ENCODE assay signal across 8 mouse cellular contexts in genomic region chr11:49847071-49847810, GRCm38 (mm10). TPM values are rescaled to one million over a fixed set of nuclear protein-coding genes. Genes with fewer than 3 reads are reported as not detected.
A peak's percentile ranks its signal among the peaks of the same experiment; 100 is the strongest.
DNase-seq lines count a peak whose midpoint lies in the region; ATAC-seq and TF ChIP-seq lines count a peak whose summit lies in the region.

No protein-coding gene starts in this region.

- peak overlapping the region; percentile 97 for H3K4me3 ChIP-seq in heart, adult 2 months
- H3K4me3 ChIP-seq in E14TG2a.4 (replicated peaks; ENCODE audit: low read length): peak overlapping the region; percentile 96
- H3K4me3 ChIP-seq in hindbrain, embryonic 14.5 days (replicated peaks; ENCODE audit: low read length): peak overlapping the region; percentile 58
- peak overlapping the region; percentile 90 for H3K4me3 ChIP-seq in liver, embryonic 15.5 days (replicated peaks)
- peak overlapping the region; percentile 91 for H3K4me3 ChIP-seq in neural tube, embryonic 12.5 days

- no peaks in the 10 kb centered on the region for H3K27me3 ChIP-seq in heart, adult 2 months (ENCODE audit: control insufficient read depth, insufficient read depth, low read length)
- H3K27me3 ChIP-seq in E14TG2a.4 (ENCODE audit: insufficient read depth, low read length): no peaks in the 10 kb centered on the region
- H3K27me3 ChIP-seq in hindbrain, embryonic 14.5 days (ENCODE audit: control insufficient read depth, insufficient read depth, low read length): no peaks in the 10 kb centered on the region
- H3K27me3 ChIP-seq in liver, embryonic 15.5 days: no peaks in the 10 kb centered on the region
- H3K27me3 ChIP-seq in neural tube, embryonic 12.5 days (replicated peaks): no peaks in the 10 kb centered on the region

- no peak for TF ChIP-seq EP300 in heart, adult 2 months (IDR thresholded peaks at IDR 0.05; ENCODE audit: insufficient read depth, low read depth, low read length)

- peak in 1 of 2 experiments; percentile 22 for DNase-seq in heart, adult 2 months
- no peak for DNase-seq in heart, postnatal 4 days
- DNase-seq in embryo, embryonic 11 days: peak; percentile 54
- DNase-seq in hindbrain, embryonic 14.5 days (ENCODE audit: low spot score): peak; percentile 36
- DNase-seq in gastrocnemius, postnatal 36 days: no peak

- TF ChIP-seq CTCF in heart, adult 2 months (IDR thresholded peaks at IDR 0.05): no peak
- TF ChIP-seq CTCF in E14TG2a.4 (conservative IDR thresholded peaks at IDR 0.05; ENCODE audit: low read length): no peak

- peaks cover 4% of the 10 kb centered on the region for H3K79me2 ChIP-seq in heart, adult 2 months (replicated peaks; ENCODE audit: control insufficient read depth, insufficient read depth, low read length)

- no peaks in the 10 kb centered on the region for H3K9me3 ChIP-seq in E14TG2a.4 (ENCODE audit: low read length)
- H3K9me3 ChIP-seq in hindbrain, embryonic 14.5 days (ENCODE audit: control insufficient read depth, low read length): no peaks in the 10 kb centered on the region
- no peaks in the 10 kb centered on the region for H3K9me3 ChIP-seq in liver, embryonic 15.5 days (replicated peaks)
- H3K9me3 ChIP-seq in neural tube, embryonic 12.5 days: no peaks in the 10 kb centered on the region

- peak overlapping the region; percentile 67 for H3K4me2 ChIP-seq in hindbrain, embryonic 14.5 days (replicated peaks)
- peak overlapping the region; percentile 97 for H3K4me2 ChIP-seq in liver, embryonic 15.5 days
- H3K4me2 ChIP-seq in neural tube, embryonic 12.5 days (replicated peaks): peak overlapping the region; percentile 80

- no peaks in the 10 kb centered on the region; the same call in 1 of the 2 replicates for H3K36me3 ChIP-seq in heart, adult 2 months (ENCODE audit: control insufficient read depth, insufficient read depth, low read length)
- peaks cover 15% of the 10 kb centered on the region for H3K36me3 ChIP-seq in E14TG2a.4 (ENCODE audit: insufficient read depth, low read length)
- H3K36me3 ChIP-seq in hindbrain, embryonic 14.5 days (replicated peaks; ENCODE audit: control insufficient read depth, insufficient read depth): peaks cover 11% of the 10 kb centered on the region; the same call in 1 of the 2 replicates
- peaks cover 8% of the 10 kb centered on the region; the same call in 1 of the 2 replicates for H3K36me3 ChIP-seq in liver, embryonic 15.5 days (replicated peaks)
- H3K36me3 ChIP-seq in neural tube, embryonic 12.5 days: peaks cover 3% of the 10 kb centered on the region; the same call in 1 of the 2 replicates

- TF ChIP-seq POLR2A in heart, adult 2 months (IDR thresholded peaks at IDR 0.05; ENCODE audit: insufficient read depth, low read depth, low read length): no peak

- 6% methylated on average over 29 of the region's 29 CpGs for whole genome bisulfite sequencing in heart, adult 2 months
- 8% methylated on average over 29 of the region's 29 CpGs for WGBS in hindbrain, embryonic 14.5 days
- WGBS in liver, embryonic 15.5 days (ENCODE audit: insufficient replicate concordance): 3% methylated on average over 29 of the region's 29 CpGs
- WGBS in neural tube, embryonic 12.5 days: 9% methylated on average over 29 of the region's 29 CpGs

- intact Hi-C loops in heart, adult 2 months (cut with DNase I): loop anchor here (2.0 to 5.0 kb wide), 2 partner anchors 135 to 194 kb away; partner anchors contain the start of gene Cnot6
- intact Hi-C loops in gastrocnemius, postnatal 36 days (cut with DNase I): loop anchor here (5.0 kb wide), 1 partner anchor 195 kb away; no protein-coding TSS in a partner anchor

- H3K9ac ChIP-seq in heart, adult 2 months (ENCODE audit: low read depth, low read length): peak overlapping the region; percentile 97
- peak overlapping the region; percentile 83 for H3K9ac ChIP-seq in hindbrain, embryonic 14.5 days
- peak overlapping the region; percentile 93 for H3K9ac ChIP-seq in liver, embryonic 15.5 days
- peak overlapping the region; percentile 92 for H3K9ac ChIP-seq in neural tube, embryonic 12.5 days

- ATAC-seq in hindbrain, embryonic 14.5 days (ENCODE audit: low FRiP score): no peak
- ATAC-seq in liver, embryonic 15.5 days (ENCODE audit: insufficient read depth): no peak
- ATAC-seq in neural tube, embryonic 12.5 days (ENCODE audit: low FRiP score, low read depth): no peak; the same call in 1 of the 2 replicates

- H3K4me1 ChIP-seq in heart, adult 2 months (ENCODE audit: control insufficient read depth, insufficient read depth, low read length): peaks cover 5% of the 10 kb centered on the region
- peaks cover 53% of the 10 kb centered on the region for H3K4me1 ChIP-seq in E14TG2a.4 (replicated peaks; ENCODE audit: low read depth, low read length)
- peaks cover 16% of the 10 kb centered on the region for H3K4me1 ChIP-seq in hindbrain, embryonic 14.5 days (replicated peaks; ENCODE audit: control insufficient read depth, insufficient read depth, low read length)
- H3K4me1 ChIP-seq in liver, embryonic 15.5 days (replicated peaks): peaks cover 49% of the 10 kb centered on the region
- peaks cover 17% of the 10 kb centered on the region for H3K4me1 ChIP-seq in neural tube, embryonic 12.5 days

- peak overlapping the region; percentile 78 for H3K27ac ChIP-seq in heart, adult 2 months
- peak overlapping the region; percentile 77 for H3K27ac ChIP-seq in hindbrain, embryonic 14.5 days
- H3K27ac ChIP-seq in liver, embryonic 15.5 days (replicated peaks): peak overlapping the region; percentile 87
- H3K27ac ChIP-seq in neural tube, embryonic 12.5 days: peak overlapping the region; percentile 62; the same call in 1 of the 2 replicates

RNA-seq across cellular contexts. Expression of gene Mapk9, which starts 0.7 kb away (rescaled TPM):
- total RNA-seq in heart, adult 2 months (2021): 10 to 100 TPM; 39.3 to 40.8 TPM
- 17.3 and 32.5 TPM in 2 replicates for polyA plus RNA-seq in heart, adult 2 months (2012; rRNA removed)
- 10 to 100 TPM; 51.4 to 53.6 TPM for total RNA-seq in heart, postnatal 4 days (2021)
- 86.6 and 94.9 TPM in 2 replicates for polyA plus RNA-seq in hindbrain, embryonic 14.5 days (2014; fragmentation: Nextera tagmentation; extraction: Ambion mirVana)
- polyA plus RNA-seq in liver, embryonic 15.5 days (2015; fragmentation: Nextera tagmentation; extraction: Ambion mirVana): 16.7 and 16.9 TPM in 2 replicates
- polyA plus RNA-seq in neural tube, embryonic 12.5 days (2016; fragmentation: Nextera tagmentation; extraction: Ambion mirVana): 52.1 and 58.7 TPM in 2 replicates
- 10 to 100 TPM; 43.5 to 49.9 TPM for total RNA-seq in gastrocnemius, postnatal 36 days (2021)

RNA-seq across cellular contexts. Expression of gene Gfpt2, which starts 53.3 kb away (rescaled TPM):
- 10 to 100 TPM; 11.8 to 13.8 TPM for total RNA-seq in heart, adult 2 months (2021)
- polyA plus RNA-seq in heart, adult 2 months (2012; rRNA removed): 14.0 and 26.9 TPM in 2 replicates
- 1 to 10 TPM; 9.1 to 9.3 TPM for total RNA-seq in heart, postnatal 4 days (2021)
- polyA plus RNA-seq in hindbrain, embryonic 14.5 days (2014; fragmentation: Nextera tagmentation; extraction: Ambion mirVana): 4.9 and 6.0 TPM in 2 replicates
- 0.73 and 0.74 TPM in 2 replicates for polyA plus RNA-seq in liver, embryonic 15.5 days (2015; fragmentation: Nextera tagmentation; extraction: Ambion mirVana)
- polyA plus RNA-seq in neural tube, embryonic 12.5 days (2016; fragmentation: Nextera tagmentation; extraction: Ambion mirVana): 8.1 and 8.2 TPM in 2 replicates
- 1 to 10 TPM; 5.7 to 6.2 TPM for total RNA-seq in gastrocnemius, postnatal 36 days (2021)

RNA-seq across cellular contexts. Expression of gene Rasgef1c, which starts 54.4 kb away (rescaled TPM):
- under 1 TPM; 0.42 to 0.57 TPM for total RNA-seq in heart, adult 2 months (2021)
- 0.53 and 0.67 TPM in 2 replicates for polyA plus RNA-seq in heart, adult 2 months (2012; rRNA removed)
- not detected for total RNA-seq in heart, postnatal 4 days (2021)
- 31.7 and 35.3 TPM in 2 replicates for polyA plus RNA-seq in hindbrain, embryonic 14.5 days (2014; fragmentation: Nextera tagmentation; extraction: Ambion mirVana)
- polyA plus RNA-seq in liver, embryonic 15.5 days (2015; fragmentation: Nextera tagmentation; extraction: Ambion mirVana): 0.05 TPM in 1 of 2 replicates, not detected in the other
- polyA plus RNA-seq in neural tube, embryonic 12.5 days (2016; fragmentation: Nextera tagmentation; extraction: Ambion mirVana): 13.7 and 14.7 TPM in 2 replicates
- under 1 TPM; 0.26 to 0.44 TPM for total RNA-seq in gastrocnemius, postnatal 36 days (2021)

Comparison
In these comparisons a context has a peak if more than half of its experiments do, and no peak if none do; other contexts are left out.
1. DNase-seq: peak in embryo, embryonic 11 days (single experiment) and hindbrain, embryonic 14.5 days (single experiment); none in heart, postnatal 4 days (single experiment) and gastrocnemius, postnatal 36 days (0 of 2).
2. Peak in every context shown above with its lines, with median percentiles within 50 percentile points of each other: H3K27ac ChIP-seq, H3K4me3 ChIP-seq, H3K9ac ChIP-seq and H3K4me2 ChIP-seq.